Mouse (Mus musculus): ENCODE measurements around the gene Cux2. TPM values are rescaled to one million over a fixed set of nuclear protein-coding genes. Genes with fewer than 3 reads are reported as not detected.

The Cux2 gene
- polyA plus RNA-seq, 1 experiment from 2014 or later = 14.6 TPM

DNA sequence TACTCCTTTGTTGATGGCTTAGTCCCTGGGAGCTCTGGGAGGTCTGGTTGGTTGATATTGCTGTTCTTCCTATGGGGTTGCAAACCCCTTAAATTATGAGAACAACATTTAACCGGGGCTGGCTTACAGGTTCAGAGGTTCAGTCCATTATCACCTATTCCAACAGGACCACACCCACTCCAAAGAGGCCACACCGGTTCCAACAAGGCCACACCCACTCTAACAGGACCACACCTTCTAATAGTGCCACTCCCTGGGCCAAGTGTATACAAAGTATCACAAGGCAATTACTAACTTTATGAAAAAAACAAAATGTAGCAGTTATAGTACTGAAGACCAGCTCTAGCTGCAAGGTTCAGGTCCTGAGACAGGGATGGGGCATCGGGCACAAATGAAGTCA is 34.6 kb upstream of the Cux2 start:
- DNase-seq (ENCODE audit: low spot score) (no peak), ATAC-seq (replicated peaks; ENCODE audit: low FRiP score, low TSS enrichment, low read depth) (no peak)
- H3K4me2 ChIP-seq (ENCODE audit: low read length) = no peak overlapping the region
- H3K4me1 ChIP-seq (replicated peaks; ENCODE audit: control insufficient read depth, insufficient read depth, low read length) = no peaks in the 10 kb centered on the region
- H3K27ac ChIP-seq (ENCODE audit: low read depth) = no peak overlapping the region
- no peaks in the 10 kb centered on the region for H3K27me3 ChIP-seq (replicated peaks; ENCODE audit: control insufficient read depth, insufficient read depth, low read length)
- H3K36me3 ChIP-seq (ENCODE audit: control insufficient read depth, insufficient read depth, low read length) = no peaks in the 10 kb centered on the region
- no peaks in the 10 kb centered on the region for H3K9me3 ChIP-seq (ENCODE audit: control insufficient read depth, low read length)
- no peak overlapping the region for H3K9ac ChIP-seq (ENCODE audit: low read length)
- no peak overlapping the region for H3K4me3 ChIP-seq (ENCODE audit: low read depth, low read length)
- WGBS = 58% methylated on average over 3 of the region's 3 CpGs

DNA sequence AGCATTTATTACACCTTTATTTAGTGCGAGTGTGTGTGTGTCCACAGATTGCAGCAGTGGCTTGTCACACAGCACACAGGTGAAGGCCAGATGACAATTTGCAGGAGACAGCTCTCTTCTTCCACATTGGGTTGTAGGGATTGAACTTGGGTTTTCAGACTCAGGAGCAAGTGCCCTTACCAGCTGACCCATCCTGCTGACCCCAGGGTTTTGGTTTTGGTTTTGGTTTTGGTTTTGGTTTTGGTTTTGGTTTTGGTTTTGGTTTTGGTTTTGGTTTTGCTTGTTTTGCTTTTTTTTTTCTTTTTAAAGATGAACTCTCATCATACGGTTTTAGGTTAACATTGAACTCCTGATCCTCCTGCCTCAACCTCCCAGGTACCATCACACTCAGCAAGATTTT is 33.4 kb upstream of the Cux2 start:
- no peak for ATAC-seq (replicated peaks; ENCODE audit: low FRiP score, low TSS enrichment, low read depth)
- H3K9ac ChIP-seq (ENCODE audit: low read length) = no peak overlapping the region
- DNase-seq (ENCODE audit: low spot score) = no peak

DNA sequence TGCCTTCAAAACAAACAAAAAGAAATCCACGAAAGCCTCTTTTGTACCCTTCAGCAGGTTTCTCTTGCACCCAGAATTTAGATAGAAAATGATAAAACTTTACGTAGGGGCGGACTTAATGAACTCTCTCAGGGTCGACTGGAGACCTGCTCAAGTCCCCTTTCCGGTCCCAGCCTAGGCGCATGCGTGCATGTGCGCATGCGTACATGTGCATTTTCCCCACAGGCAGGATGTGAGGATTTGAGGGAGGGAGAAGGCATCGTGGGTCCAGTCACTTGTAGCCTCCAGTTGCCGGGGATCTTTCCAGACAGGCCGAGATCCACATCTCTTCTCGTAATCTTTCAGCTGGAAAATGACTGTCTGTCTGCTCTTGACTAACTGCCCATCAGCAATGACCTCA is 31.6 kb upstream of the Cux2 start:
- Histone ChIP-seq H3K36me3 (ENCODE audit: control insufficient read depth, insufficient read depth, low read length) (no peaks in the 10 kb centered on the region), H3K27ac (ENCODE audit: low read depth) (no peak overlapping the region), H3K9ac (ENCODE audit: low read length) (no peak overlapping the region), H3K4me1 (replicated peaks; ENCODE audit: control insufficient read depth, insufficient read depth, low read length) (no peaks in the 10 kb centered on the region), H3K27me3 (replicated peaks; ENCODE audit: control insufficient read depth, insufficient read depth, low read length) (no peaks in the 10 kb centered on the region), H3K9me3 (ENCODE audit: control insufficient read depth, low read length) (no peaks in the 10 kb centered on the region), H3K4me3 (ENCODE audit: low read depth, low read length) (no peak overlapping the region), H3K4me2 (ENCODE audit: low read length) (no peak overlapping the region)
- 86% methylated on average over 13 of the region's 13 CpGs for WGBS
- ATAC-seq (replicated peaks; ENCODE audit: low FRiP score, low TSS enrichment, low read depth) = no peak
- no peak for DNase-seq (ENCODE audit: low spot score)

More for the DNA sequence above, 33.4 kb upstream of the Cux2 start:
- no peak overlapping the region for H3K4me3 ChIP-seq (ENCODE audit: low read depth, low read length)
- H3K27ac ChIP-seq (ENCODE audit: low read depth) = no peak overlapping the region
- H3K4me1 ChIP-seq (replicated peaks; ENCODE audit: control insufficient read depth, insufficient read depth, low read length) = no peaks in the 10 kb centered on the region
- WGBS = 95% methylated on average over 2 of the region's 2 CpGs
- no peaks in the 10 kb centered on the region for H3K27me3 ChIP-seq (replicated peaks; ENCODE audit: control insufficient read depth, insufficient read depth, low read length)
- H3K36me3 ChIP-seq (ENCODE audit: control insufficient read depth, insufficient read depth, low read length) = no peaks in the 10 kb centered on the region
- H3K4me2 ChIP-seq (ENCODE audit: low read length) = no peak overlapping the region
- H3K9me3 ChIP-seq (ENCODE audit: control insufficient read depth, low read length) = no peaks in the 10 kb centered on the region

DNA sequence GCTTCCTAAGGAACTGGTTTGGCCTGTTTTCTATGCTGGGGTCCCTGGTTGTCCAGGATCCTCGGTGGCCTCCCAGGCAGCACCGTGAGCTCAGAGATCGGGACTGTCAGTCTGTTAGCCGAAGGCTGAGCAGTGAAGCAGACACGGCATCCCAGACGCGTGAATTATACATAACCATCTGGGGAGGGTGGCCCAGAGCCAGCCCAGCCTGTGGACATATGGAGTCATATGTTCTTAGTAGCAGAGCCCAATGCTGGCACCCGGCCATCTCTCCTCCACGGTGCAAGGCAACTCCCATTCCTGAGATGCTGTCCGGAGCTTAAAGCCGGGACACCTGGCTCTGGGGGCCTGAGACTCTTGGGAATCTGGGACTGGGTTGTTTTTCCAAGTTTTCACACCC is 31.0 kb upstream of the Cux2 start:
- WGBS = 46% methylated on average over 11 of the region's 11 CpGs
- Histone ChIP-seq H3K36me3 (ENCODE audit: control insufficient read depth, insufficient read depth, low read length) (no peaks in the 10 kb centered on the region), H3K9me3 (ENCODE audit: control insufficient read depth, low read length) (no peaks in the 10 kb centered on the region), H3K4me1 (replicated peaks; ENCODE audit: control insufficient read depth, insufficient read depth, low read length) (no peaks in the 10 kb centered on the region), H3K4me3 (ENCODE audit: low read depth, low read length) (no peak overlapping the region), H3K27ac (ENCODE audit: low read depth) (no peak overlapping the region), H3K9ac (ENCODE audit: low read length) (no peak overlapping the region), H3K4me2 (ENCODE audit: low read length) (no peak overlapping the region), H3K27me3 (replicated peaks; ENCODE audit: control insufficient read depth, insufficient read depth, low read length) (no peaks in the 10 kb centered on the region)
- ATAC-seq (replicated peaks; ENCODE audit: low FRiP score, low TSS enrichment, low read depth) (peak; percentile 40; the same call in 1 of the 2 replicates), DNase-seq (ENCODE audit: low spot score) (peak; percentile 74)

DNA sequence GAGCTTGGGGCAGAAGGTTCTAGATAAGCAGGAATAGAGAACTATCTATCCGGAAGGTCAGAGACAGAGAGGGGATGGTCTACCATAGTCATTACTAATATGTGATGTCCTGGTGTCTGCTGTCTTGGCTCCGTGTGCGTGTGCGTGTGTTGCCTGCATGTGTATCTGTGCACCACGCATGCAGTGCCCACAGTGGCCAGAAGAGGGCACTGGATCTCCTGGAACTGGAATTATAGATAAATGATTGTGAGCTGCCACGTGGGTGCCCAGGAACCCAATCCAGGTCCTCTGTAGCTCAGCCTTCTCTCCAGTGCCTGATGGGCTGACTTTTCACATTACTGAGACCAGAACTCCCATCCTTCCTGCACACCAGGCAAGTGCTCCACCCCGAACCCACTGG is 29.9 kb upstream of the Cux2 start:
- WGBS = 86% methylated on average over 7 of the region's 7 CpGs
- no peaks in the 10 kb centered on the region for H3K9me3 ChIP-seq (ENCODE audit: control insufficient read depth, low read length)
- H3K4me1 ChIP-seq (replicated peaks; ENCODE audit: control insufficient read depth, insufficient read depth, low read length) = no peaks in the 10 kb centered on the region
- no peak overlapping the region for H3K4me2 ChIP-seq (ENCODE audit: low read length)
- DNase-seq (ENCODE audit: low spot score) (no peak), ATAC-seq (replicated peaks; ENCODE audit: low FRiP score, low TSS enrichment, low read depth) (no peak)
- H3K27ac ChIP-seq (ENCODE audit: low read depth) = no peak overlapping the region
- H3K36me3 ChIP-seq (ENCODE audit: control insufficient read depth, insufficient read depth, low read length) = no peaks in the 10 kb centered on the region
- no peaks in the 10 kb centered on the region for H3K27me3 ChIP-seq (replicated peaks; ENCODE audit: control insufficient read depth, insufficient read depth, low read length)
- no peak overlapping the region for H3K9ac ChIP-seq (ENCODE audit: low read length)
- H3K4me3 ChIP-seq (ENCODE audit: low read depth, low read length) = no peak overlapping the region

DNA sequence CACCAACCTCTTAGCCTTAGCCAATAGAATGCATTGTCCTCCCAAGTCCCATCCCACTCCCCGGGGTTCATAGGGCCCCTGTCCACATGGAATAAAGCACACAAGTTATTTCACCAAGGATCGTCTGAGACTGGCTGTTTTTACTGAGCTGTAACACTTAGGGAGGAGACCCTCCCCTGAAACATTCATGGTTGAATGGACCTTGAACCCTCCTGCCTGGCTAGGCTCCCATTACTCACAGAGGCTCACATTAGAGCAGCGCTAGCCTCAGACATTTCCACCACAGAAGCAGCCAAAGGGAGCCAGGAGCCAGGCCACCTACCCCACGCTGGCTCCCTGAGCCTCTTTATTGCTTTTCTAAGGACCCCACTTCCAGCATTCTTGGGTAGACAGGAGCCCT is 27.3 kb upstream of the Cux2 start:
- 69% methylated on average over 4 of the region's 4 CpGs for WGBS
- Histone ChIP-seq H3K27me3 (replicated peaks; ENCODE audit: control insufficient read depth, insufficient read depth, low read length) (no peaks in the 10 kb centered on the region), H3K4me1 (replicated peaks; ENCODE audit: control insufficient read depth, insufficient read depth, low read length) (no peaks in the 10 kb centered on the region), H3K9ac (ENCODE audit: low read length) (no peak overlapping the region), H3K27ac (ENCODE audit: low read depth) (no peak overlapping the region), H3K36me3 (ENCODE audit: control insufficient read depth, insufficient read depth, low read length) (no peaks in the 10 kb centered on the region), H3K4me2 (ENCODE audit: low read length) (no peak overlapping the region), H3K9me3 (ENCODE audit: control insufficient read depth, low read length) (no peaks in the 10 kb centered on the region), H3K4me3 (ENCODE audit: low read depth, low read length) (no peak overlapping the region)
- DNase-seq (ENCODE audit: low spot score) (no peak), ATAC-seq (replicated peaks; ENCODE audit: low FRiP score, low TSS enrichment, low read depth) (no peak)

DNA sequence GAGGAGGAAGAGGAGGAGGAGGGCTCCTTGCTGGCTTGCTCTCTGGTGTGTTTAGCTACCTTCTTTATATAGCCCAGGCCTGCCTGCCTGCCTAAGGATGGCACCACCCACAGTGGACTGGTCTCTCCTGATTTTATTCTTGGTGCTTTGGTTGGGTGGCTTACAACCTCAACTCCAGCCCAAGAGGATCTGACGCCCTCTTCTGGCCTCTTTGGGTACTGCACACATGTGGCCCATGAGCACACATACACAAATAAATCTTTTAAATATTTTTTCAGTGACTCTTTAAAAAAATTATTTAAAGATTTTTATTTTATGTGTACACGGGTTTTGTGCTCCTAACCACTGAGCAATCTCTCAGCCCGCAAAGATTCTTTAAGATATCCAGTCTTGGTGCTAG is 25.8 kb upstream of the Cux2 start:
- ATAC-seq (replicated peaks; ENCODE audit: low FRiP score, low TSS enrichment, low read depth) (no peak), DNase-seq (ENCODE audit: low spot score) (no peak)
- H3K27ac ChIP-seq (ENCODE audit: low read depth) = no peak overlapping the region
- H3K9me3 ChIP-seq (ENCODE audit: control insufficient read depth, low read length) = no peaks in the 10 kb centered on the region
- no peaks in the 10 kb centered on the region; the same call in 1 of the 2 replicates for H3K4me1 ChIP-seq (replicated peaks; ENCODE audit: control insufficient read depth, insufficient read depth, low read length)
- H3K27me3 ChIP-seq (replicated peaks; ENCODE audit: control insufficient read depth, insufficient read depth, low read length) = no peaks in the 10 kb centered on the region
- no peak overlapping the region for H3K9ac ChIP-seq (ENCODE audit: low read length)
- H3K36me3 ChIP-seq (ENCODE audit: control insufficient read depth, insufficient read depth, low read length) = no peaks in the 10 kb centered on the region
- no peak overlapping the region for H3K4me3 ChIP-seq (ENCODE audit: low read depth, low read length)
- WGBS = 58% methylated on average over 3 of the region's 3 CpGs
- no peak overlapping the region for H3K4me2 ChIP-seq (ENCODE audit: low read length)

DNA sequence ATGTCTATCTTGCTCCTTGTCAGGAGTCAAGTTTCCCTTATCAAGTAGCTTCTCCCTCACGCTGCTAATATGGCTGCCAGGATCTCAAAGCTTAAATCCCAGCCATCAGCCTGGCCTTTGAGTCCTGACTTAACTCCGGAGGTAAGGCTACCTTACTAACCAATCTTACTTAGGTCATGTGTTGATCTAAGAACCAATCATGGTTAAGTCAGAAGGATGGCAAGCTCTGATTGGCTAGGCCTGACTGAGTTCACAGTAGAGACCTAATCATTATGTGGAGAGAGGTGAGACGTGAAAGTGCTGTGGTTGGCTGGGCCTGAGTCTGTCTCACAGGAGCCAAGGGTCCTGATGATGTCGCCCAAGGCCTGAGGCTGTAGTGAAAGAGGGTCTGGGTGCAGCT is 22.1 kb upstream of the Cux2 start:
- ATAC-seq (replicated peaks; ENCODE audit: low FRiP score, low TSS enrichment, low read depth) = no peak
- Histone ChIP-seq H3K4me3 (ENCODE audit: low read depth, low read length) (no peak overlapping the region), H3K9me3 (ENCODE audit: control insufficient read depth, low read length) (no peaks in the 10 kb centered on the region), H3K4me2 (ENCODE audit: low read length) (no peak overlapping the region), H3K4me1 (replicated peaks; ENCODE audit: control insufficient read depth, insufficient read depth, low read length) (no peaks in the 10 kb centered on the region; the same call in 1 of the 2 replicates), H3K27ac (ENCODE audit: low read depth) (no peak overlapping the region), H3K9ac (ENCODE audit: low read length) (no peak overlapping the region), H3K36me3 (ENCODE audit: control insufficient read depth, insufficient read depth, low read length) (no peaks in the 10 kb centered on the region), H3K27me3 (replicated peaks; ENCODE audit: control insufficient read depth, insufficient read depth, low read length) (no peaks in the 10 kb centered on the region)
- no peak for DNase-seq (ENCODE audit: low spot score)
- 80% methylated on average over 4 of the region's 4 CpGs for WGBS

DNA sequence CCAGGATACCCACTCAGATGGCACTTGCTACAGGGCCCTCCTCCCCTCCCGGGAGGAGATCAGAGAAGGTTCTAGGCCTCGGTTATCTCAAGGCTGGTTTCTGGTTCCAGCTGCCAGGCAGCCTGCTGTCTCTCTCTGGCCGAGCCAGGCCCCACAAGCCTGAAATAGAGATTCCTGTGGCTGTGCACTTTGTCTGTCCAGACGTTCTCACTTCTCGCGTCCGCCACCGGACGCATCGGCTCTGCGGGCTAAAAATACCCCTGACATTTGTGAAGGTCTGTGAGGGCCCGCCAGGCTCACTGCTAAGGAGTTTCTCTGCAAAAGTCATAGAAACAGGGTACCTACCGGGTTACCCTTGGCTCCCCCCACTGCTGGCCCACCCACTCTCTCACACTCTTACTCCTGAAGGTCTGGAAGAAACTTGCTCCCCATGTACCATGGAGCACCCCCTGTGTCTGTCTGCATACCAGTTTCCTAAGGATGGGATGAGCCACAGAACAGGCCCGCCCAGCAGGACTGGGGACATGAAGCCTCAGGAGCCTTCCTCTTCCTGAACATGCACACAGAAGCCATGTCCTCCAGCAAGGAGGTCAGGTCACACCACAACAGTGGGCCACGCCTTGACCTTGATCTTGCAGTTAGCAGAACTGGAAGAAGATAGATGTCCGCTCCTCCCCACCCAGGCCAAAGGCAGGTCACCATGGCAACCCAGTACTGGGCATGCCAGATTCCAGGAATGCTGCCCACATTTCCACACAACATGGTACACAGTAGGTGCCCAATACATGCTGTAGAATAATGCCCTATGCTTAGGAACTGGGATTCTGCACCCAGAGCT is 21.3 kb upstream of the Cux2 start:
- H3K27ac ChIP-seq (ENCODE audit: low read depth) = no peak overlapping the region

More for the DNA sequence above, 21.3 kb upstream of the Cux2 start:
- DNase-seq (ENCODE audit: low spot score) (no peak), ATAC-seq (replicated peaks; ENCODE audit: low FRiP score, low TSS enrichment, low read depth) (no peak)
- Histone ChIP-seq H3K4me2 (ENCODE audit: low read length) (no peak overlapping the region), H3K4me3 (ENCODE audit: low read depth, low read length) (no peak overlapping the region), H3K27me3 (replicated peaks; ENCODE audit: control insufficient read depth, insufficient read depth, low read length) (no peaks in the 10 kb centered on the region), H3K9ac (ENCODE audit: low read length) (no peak overlapping the region), H3K4me1 (replicated peaks; ENCODE audit: control insufficient read depth, insufficient read depth, low read length) (no peaks in the 10 kb centered on the region; the same call in 1 of the 2 replicates), H3K9me3 (ENCODE audit: control insufficient read depth, low read length) (no peaks in the 10 kb centered on the region), H3K36me3 (ENCODE audit: control insufficient read depth, insufficient read depth, low read length) (no peaks in the 10 kb centered on the region)
- WGBS = 58% methylated on average over 16 of the region's 16 CpGs
